Mouse (Mus musculus) small intestine, adult 2 months (tissue): ENCODE measurements around the gene Gstm6. TPM values are rescaled to one million over a fixed set of nuclear protein-coding genes. Genes with fewer than 3 reads are reported as not detected.
"Not testable (repeated sequence)": the region's sequence is repeated elsewhere in the genome, so short reads cannot be mapped to it uniquely, and the experiment has no call there.

Experiments used
- H3K27ac ChIP-seq: fragments of 200-500 bp; 2 replicates; pipeline ENCODE4 v1.5.1; 2012; ENCODE audit warnings: low read depth, low read length, control low read depth, inconsistent platforms; ENCODE audit not compliant: insufficient read depth
- H3K27me3 ChIP-seq: fragments of 200-500 bp; 2 replicates; pipeline ENCODE4 v1.6.1; 2012; ENCODE audit warnings: mild to moderate bottlenecking, moderate library complexity, low read length, inconsistent platforms; ENCODE audit not compliant: control insufficient read depth, insufficient read depth
- H3K36me3 ChIP-seq: fragments of 200-500 bp; 2 replicates; pipeline ENCODE4 v1.6.1; 2012; ENCODE audit warnings: mild to moderate bottlenecking, low read length, control low read depth, inconsistent platforms; ENCODE audit not compliant: control insufficient read depth, insufficient read depth
- H3K4me1 ChIP-seq: fragments of 200-500 bp; 2 replicates; pipeline ENCODE4 v1.6.1; 2012; ENCODE audit warnings: low read length, inconsistent platforms, mixed read lengths; ENCODE audit not compliant: control insufficient read depth, insufficient read depth, insufficient read length
- H3K4me3 ChIP-seq: fragments of 200-500 bp; 2 replicates; pipeline ENCODE4 v1.5.1; 2012; ENCODE audit warnings: low read depth, mild to moderate bottlenecking, control low read depth, inconsistent platforms, low read length, moderate library complexity
- CTCF ChIP-seq: fragments of 200-500 bp; IDR thresholded peaks from 2 replicates; pipeline ENCODE4 v1.5.1; 2012; ENCODE audit warnings: low read depth, mild to moderate bottlenecking, control low read depth, inconsistent platforms, low read length, moderate library complexity, mixed read lengths; ENCODE audit not compliant: insufficient replicate concordance, insufficient read length; ENCODE audit errors: extremely low read depth
- POLR2A ChIP-seq: fragments of 200-500 bp; IDR thresholded peaks from 2 replicates; pipeline ENCODE4 v1.6.1; 2012; ENCODE audit warnings: low read depth, mild to moderate bottlenecking, control low read depth, inconsistent platforms, low read length, moderate library complexity
- WGBS: fragments of 180-500 bp; shearing (Covaris S2); methylation state at CpG from one replicate; pipeline ENCODE4 v1.1.7; 2018; 5-methylcytosine and 5-hydroxymethylcytosine counted together
- polyA plus RNA-seq: library from polyadenylated mRNA; depleted of rRNA; stranded (reverse); fragments of >200 nt; gene quantifications from 2 replicates; pipeline ENCODE4 v1.2.3, GENCODE M21; 2012; rRNA removed

The Gstm6 gene
- 9.5 and 20.7 TPM in 2 replicates for polyA plus RNA-seq

GRCm38 (mm10) chr3:107943239-107943990, at the start of gene Gstm6:
Gene Gstm6, minus strand, starts transcription at chr3:107943749.
- TF ChIP-seq CTCF (peak; percentile 69; the same call in 1 of the 2 replicates), POLR2A (peak; percentile 69; the same call in 1 of the 2 replicates)
- H3K27ac ChIP-seq = peak within 1 kb of the TSS; percentile 68
- H3K27me3 ChIP-seq = no peaks in the 10 kb centered on the region
- 18% methylated on average over 20 of the region's 20 CpGs for WGBS
- peaks cover 5% of the 10 kb centered on the region; the same call in 1 of the 2 replicates for H3K4me1 ChIP-seq
- peak within 1 kb of the TSS; percentile 61 for H3K4me3 ChIP-seq
- no peaks in the 10 kb centered on the region for H3K36me3 ChIP-seq

DNA sequence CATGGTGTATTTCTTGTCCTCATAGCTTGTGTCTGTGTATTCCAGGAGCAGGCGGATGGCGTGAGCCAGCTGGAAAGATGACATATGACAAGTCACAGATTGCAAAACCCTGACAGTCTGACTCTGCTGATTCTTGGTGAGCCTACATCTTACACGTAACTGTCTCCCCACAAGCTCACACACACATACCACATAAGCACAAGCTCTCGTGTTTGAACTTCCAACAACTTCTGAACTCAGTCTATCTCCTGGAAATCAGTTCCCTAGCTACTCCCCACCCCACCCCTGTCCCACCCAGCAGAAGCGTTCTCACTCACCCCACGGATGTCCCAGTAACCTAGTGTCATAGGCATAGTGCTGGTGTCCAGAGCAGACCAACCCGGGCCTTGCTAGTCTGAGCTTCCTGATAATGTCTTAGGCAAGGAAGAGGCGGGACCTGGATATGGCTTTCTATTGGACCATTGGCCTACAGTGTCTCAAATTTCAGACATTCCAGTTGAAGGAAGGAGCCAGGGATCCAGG, 42.6 kb upstream of the Gstm6 start, which contains the start of gene Gstm2:
Gene Gstm2, minus strand, starts transcription at position 413 of the 522 bp plus-strand sequence.
- H3K4me1 ChIP-seq = peaks cover 13% of the 10 kb centered on the region; the same call in 1 of the 2 replicates
- no peaks in the 10 kb centered on the region for H3K36me3 ChIP-seq
- peak within 1 kb of the TSS; percentile 20; the same call in 1 of the 2 replicates for H3K4me3 ChIP-seq
- H3K27me3 ChIP-seq = no peaks in the 10 kb centered on the region
- no peak within 1 kb of the TSS for H3K27ac ChIP-seq
- WGBS = 29% methylated on average over 8 of the region's 8 CpGs
- TF ChIP-seq CTCF = no peak
- TF ChIP-seq POLR2A = no peak

- not testable (repeated sequence) for H3K27me3 ChIP-seq, H3K27ac ChIP-seq, H3K36me3 ChIP-seq, H3K4me3 ChIP-seq
- 100% methylated on average over 2 of the region's 2 CpGs for WGBS
- peaks cover 20% of the 10 kb centered on the region for H3K4me1 ChIP-seq
Observed at GRCm38 (mm10) chr3:107985141-107985540, 41.6 kb upstream of the Gstm6 start.

- Histone ChIP-seq H3K36me3 (no peaks in the 10 kb centered on the region), H3K27ac (no peak overlapping the region), H3K4me1 (peaks cover 22% of the 10 kb centered on the region), H3K4me3 (no peak overlapping the region), H3K27me3 (no peaks in the 10 kb centered on the region)
- 61% methylated on average over 5 of the region's 5 CpGs for WGBS
- TF ChIP-seq POLR2A (no peak), CTCF (no peak)
Observed at GRCm38 (mm10) chr3:107984471-107984870, 40.9 kb upstream of the Gstm6 start.

GRCm38 (mm10) chr3:107983771-107984170, 40.2 kb upstream of the Gstm6 start:
- no peak overlapping the region for H3K27ac ChIP-seq
- no peak overlapping the region for H3K4me3 ChIP-seq
- H3K27me3 ChIP-seq = no peaks in the 10 kb centered on the region
- TF ChIP-seq CTCF (no peak), POLR2A (no peak)
- H3K4me1 ChIP-seq = peaks cover 25% of the 10 kb centered on the region
- WGBS = 66% methylated on average over 3 of the region's 3 CpGs
- no peaks in the 10 kb centered on the region for H3K36me3 ChIP-seq

DNA sequence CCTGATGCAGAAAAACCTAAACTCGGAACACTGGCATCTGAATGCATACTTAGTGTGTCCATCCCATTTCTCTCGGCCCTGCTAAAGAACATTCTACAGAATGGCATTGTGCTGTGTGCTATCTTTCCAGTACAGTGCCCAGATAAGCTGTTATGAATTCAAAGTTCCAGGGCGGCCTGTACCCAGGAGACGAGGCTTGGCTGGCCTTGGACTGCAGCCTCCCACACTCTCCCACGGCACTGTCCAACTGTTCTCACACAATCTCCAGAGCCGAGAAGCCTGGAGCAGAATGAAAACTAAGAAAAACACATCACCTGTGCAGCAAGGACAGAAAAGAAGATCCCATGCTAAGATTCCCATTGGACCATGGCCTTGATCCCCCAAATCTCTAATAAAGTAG, 39.2 kb upstream of the Gstm6 start:
- TF ChIP-seq POLR2A (no peak), CTCF (no peak)
- 54% methylated on average over 6 of the region's 6 CpGs for WGBS
- no peak overlapping the region for H3K4me3 ChIP-seq
- H3K4me1 ChIP-seq = peaks cover 31% of the 10 kb centered on the region
- no peaks in the 10 kb centered on the region for H3K36me3 ChIP-seq
- H3K27ac ChIP-seq = peak overlapping the region; percentile 62; the same call in 1 of the 2 replicates
- no peaks in the 10 kb centered on the region for H3K27me3 ChIP-seq

DNA sequence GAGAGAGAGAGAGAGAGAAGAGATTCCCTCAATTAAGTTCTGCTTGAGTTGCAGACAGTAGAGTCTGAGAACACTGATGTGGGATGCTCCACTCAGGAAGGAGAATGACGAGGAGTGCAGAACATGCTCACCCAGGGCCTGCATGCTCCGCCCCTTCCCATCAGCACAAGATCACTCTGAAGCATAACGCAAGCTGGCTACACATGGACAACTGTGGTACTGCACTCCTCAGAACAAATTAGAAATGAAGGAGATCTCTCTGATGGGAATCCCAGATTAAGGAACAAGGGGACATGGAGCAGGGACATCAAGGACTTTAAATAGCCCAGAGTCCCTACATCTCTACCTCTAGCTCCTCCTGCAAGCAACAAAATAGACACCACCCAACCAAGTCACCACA, 37.7 kb upstream of the Gstm6 start:
- no peaks in the 10 kb centered on the region for H3K27me3 ChIP-seq
- peaks cover 39% of the 10 kb centered on the region for H3K4me1 ChIP-seq
- no peaks in the 10 kb centered on the region for H3K36me3 ChIP-seq
- TF ChIP-seq POLR2A (no peak), CTCF (no peak)
- no peak overlapping the region for H3K27ac ChIP-seq
- 67% methylated on average over 3 of the region's 3 CpGs for WGBS
- H3K4me3 ChIP-seq = no peak overlapping the region
